Mouse (Mus musculus): ENCODE data around the gene Mrtfa.

Gene Mrtfa

DNA sequence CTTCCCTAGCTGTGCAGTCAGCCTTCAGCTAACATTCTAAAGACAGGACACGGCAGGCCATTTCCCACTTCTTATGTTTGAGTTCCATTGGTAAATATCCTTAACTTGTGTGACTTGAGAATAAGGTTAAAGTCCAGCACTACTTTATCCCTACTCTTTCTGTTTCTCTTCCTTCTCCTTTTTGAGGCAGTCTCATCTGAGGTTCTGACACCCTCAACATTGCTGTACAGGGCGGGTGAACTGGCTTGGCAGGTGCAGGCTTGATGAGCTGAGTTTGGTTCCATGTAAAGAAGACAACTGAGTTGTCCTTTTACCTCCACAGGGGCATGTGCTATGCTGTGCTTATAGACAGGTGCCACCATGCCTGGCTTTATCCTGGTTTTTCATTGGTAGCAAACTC lies 207.3 kb downstream of the Mrtfa start:
- no peak for DNase-seq (ENCODE audit: low spot score)

DNA sequence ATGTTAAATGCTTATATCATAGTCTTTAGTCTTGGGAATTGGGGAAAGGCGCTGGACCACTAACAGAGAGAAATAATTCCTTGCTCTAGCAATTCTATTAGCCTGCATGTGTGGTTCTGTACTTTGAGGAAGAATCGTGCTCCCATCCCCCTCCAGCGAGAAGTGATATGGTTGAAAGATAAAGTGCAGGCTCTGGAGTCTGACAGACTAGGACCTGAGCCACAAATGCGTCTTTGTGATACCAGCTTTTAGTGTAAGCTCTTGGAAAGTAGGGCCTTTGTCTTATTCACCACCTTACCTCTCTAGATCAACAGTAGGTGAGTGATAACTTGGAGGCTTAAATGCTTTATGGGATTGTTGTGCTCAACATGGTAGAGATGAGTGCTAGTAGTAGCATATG lies 209.4 kb downstream of the Mrtfa start:
- no peak for DNase-seq (ENCODE audit: low spot score)

DNA sequence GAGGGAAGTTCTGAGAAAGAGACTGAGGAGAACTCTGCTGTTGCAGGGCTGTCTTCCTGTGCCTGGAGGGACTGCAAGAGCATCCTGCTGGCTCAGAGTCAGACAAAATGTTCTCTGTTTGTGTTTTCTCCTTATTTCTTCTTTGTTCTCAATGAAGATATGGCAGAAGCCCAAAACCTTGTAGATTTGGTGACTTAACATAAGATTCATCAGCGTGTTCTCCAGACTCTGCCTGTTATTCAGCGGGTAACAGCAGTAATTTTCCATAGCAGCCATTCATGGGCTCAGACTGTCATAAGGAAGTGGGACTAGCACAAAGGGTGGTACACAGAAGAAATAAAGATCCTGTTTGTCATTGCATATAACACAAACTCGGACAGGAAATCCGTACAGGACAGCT lies 210.9 kb downstream of the Mrtfa start:
- DNase-seq (ENCODE audit: low spot score) = no peak

DNA sequence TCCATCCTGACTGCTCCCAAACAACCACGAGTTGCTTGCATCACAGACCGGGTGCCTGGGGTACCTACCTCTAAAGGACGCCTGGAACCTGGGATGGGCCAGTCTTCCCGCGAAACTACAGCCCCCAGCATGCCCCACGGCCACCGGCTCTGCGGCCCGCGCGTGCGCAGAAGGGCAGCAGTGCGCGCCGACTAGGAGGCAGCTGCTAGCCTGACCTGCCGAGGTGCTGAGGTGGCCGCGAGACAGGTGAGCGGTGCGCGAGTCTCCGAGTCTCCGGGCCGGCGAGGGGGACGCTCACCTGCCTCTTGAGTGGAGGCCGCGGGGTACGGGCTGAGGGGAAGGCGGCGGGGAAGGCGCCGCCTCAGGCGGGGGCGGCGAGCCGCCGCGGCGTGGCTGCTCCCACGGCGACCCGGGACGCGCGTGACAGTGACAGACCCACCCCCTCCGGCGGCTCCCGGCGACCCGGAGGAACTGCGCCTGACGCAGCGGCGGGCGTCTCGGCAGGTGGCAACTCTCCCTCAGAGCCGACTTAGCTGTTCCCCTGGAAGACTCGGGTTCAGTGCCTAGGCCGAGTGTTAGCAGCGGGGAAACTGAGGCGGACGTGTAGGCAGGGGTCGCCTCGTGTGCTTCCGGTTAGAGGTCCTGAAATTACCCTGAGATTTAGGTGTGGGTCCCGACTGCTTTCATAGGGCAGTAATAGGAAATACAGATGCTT lies 212.8 kb downstream of the Mrtfa start, which contains the start of gene Sgsm3:
TSS of gene Sgsm3 (plus strand) at position 146 of the 715 bp plus-strand sequence.
- peak; percentile 83 for DNase-seq (ENCODE audit: low spot score)

DNA sequence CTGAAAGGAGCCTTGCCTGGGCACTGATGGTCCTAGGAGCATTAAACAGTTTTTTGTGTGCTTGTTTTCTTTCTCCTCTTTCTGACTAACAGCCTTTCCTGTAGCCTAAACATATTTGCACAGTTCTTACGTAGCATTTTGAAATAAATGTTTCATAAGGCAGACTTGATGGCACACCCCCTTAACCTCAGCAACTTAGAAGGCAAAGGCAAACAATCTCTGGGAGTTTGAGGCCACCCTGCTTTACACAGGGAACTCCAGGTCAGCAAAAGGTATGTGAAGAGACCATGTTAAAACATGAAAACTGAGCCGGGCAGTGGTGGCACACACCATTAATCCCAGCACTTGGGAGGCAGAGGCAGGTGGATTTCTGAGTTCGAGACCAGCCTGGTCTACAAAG lies 214.9 kb downstream of the Mrtfa start:
- no peak for DNase-seq (ENCODE audit: low spot score)

DNA sequence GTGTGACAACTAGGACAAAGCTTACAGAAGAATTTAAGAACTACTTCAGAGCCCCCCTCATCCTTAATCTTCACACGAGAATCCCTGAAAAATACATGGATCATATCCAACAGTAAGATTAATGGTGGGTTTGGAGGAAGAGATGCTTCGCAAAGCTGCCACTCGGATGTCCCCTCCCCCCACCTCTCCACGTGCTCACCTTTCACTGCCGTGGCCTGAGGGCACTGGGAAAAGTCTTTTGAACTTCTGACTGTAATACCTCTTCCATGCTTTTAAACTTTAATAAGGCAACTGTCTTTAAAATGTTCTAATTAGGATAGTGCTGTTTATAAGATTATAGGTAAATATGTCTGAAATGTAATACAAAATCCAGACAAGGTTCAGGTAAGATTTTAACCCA lies 216.2 kb downstream of the Mrtfa start:
- no peak for DNase-seq (ENCODE audit: low spot score)

DNA sequence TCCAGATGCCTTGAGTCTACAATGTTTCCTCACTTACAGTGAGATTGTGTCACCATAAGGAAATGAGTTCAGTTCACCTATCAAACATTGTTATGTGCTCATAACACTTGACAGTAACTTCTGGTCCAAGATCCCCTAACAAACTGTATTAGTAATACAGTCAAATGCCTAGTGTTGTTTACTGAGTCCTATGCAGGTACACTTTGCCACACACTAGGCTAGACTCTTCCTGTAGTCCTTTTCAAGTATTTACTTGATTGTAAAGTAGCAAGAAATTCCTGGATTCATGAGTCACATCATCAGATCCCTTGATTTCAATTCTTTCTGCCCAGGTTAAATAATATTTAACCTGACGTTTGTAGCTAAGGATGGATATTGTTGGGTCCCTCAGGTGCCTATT lies 221.2 kb downstream of the Mrtfa start:
- DNase-seq (ENCODE audit: low spot score) = no peak

Data from layer of hippocampus, adult 11-12 months (tissue).